In the genomic region with DNA sequence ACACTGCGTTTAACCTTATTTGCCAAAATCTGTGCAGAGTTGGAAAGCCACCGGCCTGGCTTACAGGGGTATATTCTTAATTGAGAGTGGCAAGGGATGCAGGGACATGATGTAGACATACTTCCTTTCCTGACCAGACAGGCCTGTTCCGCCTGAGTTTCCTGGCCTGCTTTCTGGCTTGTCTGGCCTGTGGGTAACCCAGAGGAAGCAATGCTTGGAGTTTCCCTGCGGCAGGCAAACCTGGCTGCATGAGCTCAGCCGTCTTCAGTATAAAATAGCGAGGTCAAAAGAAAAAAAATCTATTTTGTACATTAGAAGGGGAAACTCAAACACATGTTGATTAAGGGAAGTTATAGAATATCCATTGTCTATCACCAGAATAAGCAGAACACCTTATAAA, we compare ENCODE assay signal across 16 mouse cellular contexts.
A peak's percentile ranks its signal among the peaks of the same experiment; 100 is the strongest.
DNase-seq lines count a peak whose midpoint lies in the region; ATAC-seq and TF ChIP-seq lines count a peak whose summit lies in the region.
"Had no signal": no experiment of that assay in that cellular context is flagged by ENCODE, and none has a peak within 500 bp of the region (broad histone marks: within the 10 kb centered on the region; RNA-seq: fewer than 3 reads in every experiment).

No protein-coding gene starts in this region.

- TF ChIP-seq CTCF in layer of hippocampus, adult 2 months (conservative IDR thresholded peaks at IDR 0.05): no peak

- ATAC-seq in erythroblast, adult 5-6 weeks (replicated peaks; ENCODE audit: low FRiP score, poor library complexity, severe bottlenecking): no peak

- intact Hi-C loops in gastrocnemius, postnatal 14 days (cut with DNase I; ENCODE audit: low total_unique reads): no loop called here

- H3K27ac ChIP-seq in layer of hippocampus, adult 2 months: peak overlapping the region; percentile 63
- H3K27ac ChIP-seq: embryonic facial prominence, embryonic 12.5 days; forebrain, embryonic 12.5 days; heart, adult 2 months; liver, embryonic 13.5 days; midbrain, embryonic 12.5 days had no signal

- DNase-seq in gastrocnemius, postnatal 14 days: peak; percentile 8
- no peak for DNase-seq in gastrocnemius, adult 8-10 months (ENCODE audit: low spot score in 2 of 2)
- no peak for DNase-seq in layer of hippocampus, adult 2 months (ENCODE audit: low spot score in 2 of 2)
- DNase-seq in layer of hippocampus, postnatal 14 days (ENCODE audit: low spot score in 2 of 2): no peak
- DNase-seq in 416B (ENCODE audit: low read depth): peak; percentile 18
- DNase-seq in cerebellum, adult 9-10 months: peak; percentile 15
- DNase-seq in ovary, adult 18-20 months (ENCODE audit: low spot score): no peak
- DNase-seq: adrenal gland, postnatal 10 days; heart, adult 2 months; liver, embryonic 13.5 days; lung, postnatal 14 days; right cerebral cortex, postnatal 25 days had no signal

- H3K4me3 ChIP-seq in layer of hippocampus, adult 2 months: no peak overlapping the region
- H3K4me3 ChIP-seq: embryonic facial prominence, embryonic 12.5 days; forebrain, embryonic 12.5 days; heart, adult 2 months; liver, embryonic 13.5 days; midbrain, embryonic 12.5 days had no signal

Comparison
In these comparisons a context has a peak if more than half of its experiments do, and no peak if none do; other contexts are left out.
1. DNase-seq: peak in gastrocnemius, postnatal 14 days (single experiment), 416B (single experiment) and cerebellum, adult 9-10 months (single experiment); none in gastrocnemius, adult 8-10 months (0 of 2), layer of hippocampus, adult 2 months (0 of 2), layer of hippocampus, postnatal 14 days (0 of 2) and ovary, adult 18-20 months (single experiment).